Mouse (Mus musculus) thymus, adult 2 months (tissue): ENCODE results near the gene Mxra8.

Experiments used
- CTCF ChIP-seq: fragments of 200-500 bp; IDR thresholded peaks from 2 replicates; pipeline ENCODE4 v1.5.1; 2012; ENCODE audit warnings: mild to moderate bottlenecking, control low read depth, low read length, moderate library complexity, borderline replicate concordance; ENCODE audit not compliant: control insufficient read depth, poor library complexity, insufficient read depth; ENCODE audit errors: extremely low read depth
- POLR2A ChIP-seq: fragments of 200-500 bp; IDR thresholded peaks from 2 replicates; pipeline ENCODE4 v1.6.1; 2012; ENCODE audit warnings: mild to moderate bottlenecking, low read length, control low read depth, moderate library complexity; ENCODE audit not compliant: control insufficient read depth, poor library complexity, insufficient read depth; ENCODE audit errors: extremely low read depth

DNA sequence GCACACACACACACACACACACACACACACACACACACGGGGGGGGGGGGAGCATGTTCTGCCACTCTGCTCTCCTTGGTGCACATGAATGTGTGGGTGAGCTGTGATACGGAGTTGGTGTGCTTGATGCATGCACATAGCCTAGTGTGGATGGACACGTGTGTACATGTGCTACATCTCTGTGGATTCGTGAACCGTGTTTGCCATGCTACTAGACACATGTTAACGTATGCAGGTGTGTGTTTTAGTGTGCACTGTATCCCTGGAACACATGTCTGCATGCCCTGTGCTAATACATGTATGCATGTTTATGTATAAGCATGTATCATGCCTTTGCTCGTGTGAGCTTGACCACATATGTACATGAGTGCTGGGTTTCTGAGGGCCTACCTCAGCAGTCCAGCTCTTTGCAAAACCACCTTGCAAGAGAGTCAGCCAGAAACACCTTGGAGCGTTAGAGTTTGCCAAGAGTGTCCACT is 53.8 kb downstream of the Mxra8 start:
- TF ChIP-seq CTCF, result no peak
- TF ChIP-seq POLR2A, result no peak
